Mouse (Mus musculus): ENCODE data around the gene Lrrc8d. TPM values are rescaled to one million over a fixed set of nuclear protein-coding genes. Genes with fewer than 3 reads are reported as not detected.

Gene Lrrc8d
- polyA plus RNA-seq, 1 experiment from 2014 or later: 37.5 TPM

DNA sequence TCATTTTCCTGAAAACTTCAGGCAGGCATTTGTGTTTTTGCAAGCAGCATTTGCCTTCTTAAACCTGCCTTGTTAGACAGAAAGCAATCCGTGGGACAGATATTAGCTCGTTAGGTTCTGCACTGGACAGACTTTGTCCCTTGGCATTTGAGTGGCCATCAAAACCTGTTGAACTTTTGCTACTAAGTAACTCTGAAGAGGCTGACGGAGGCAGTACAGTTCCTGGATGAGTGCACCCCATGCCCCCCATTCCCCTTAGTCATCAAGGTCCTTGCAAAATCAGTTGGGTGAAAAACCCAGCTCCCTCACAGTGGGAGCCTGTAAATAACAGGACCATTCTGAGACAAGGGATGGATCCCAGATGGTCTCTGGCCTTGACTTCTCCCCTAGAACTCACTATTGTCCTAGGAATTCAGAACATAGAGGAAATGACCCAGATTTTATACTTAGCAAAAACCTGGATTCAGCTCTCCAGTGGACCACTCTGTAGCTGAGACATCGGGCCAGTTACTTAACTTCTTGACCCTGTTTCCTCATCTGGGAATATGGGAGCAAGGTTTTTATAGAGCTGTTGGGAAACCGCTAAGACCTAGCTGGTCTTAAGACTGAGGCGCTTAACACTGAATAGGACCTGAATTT lies 30.5 kb downstream of the Lrrc8d start:
- Histone ChIP-seq H3K4me3 (replicated peaks; ENCODE audit: low read length) (no peak overlapping the region), H3K4me2 (ENCODE audit: low read length) (no peak overlapping the region), H3K9me3 (ENCODE audit: control insufficient read depth, low read length) (no peaks in the 10 kb centered on the region), H3K27me3 (replicated peaks; ENCODE audit: control insufficient read depth, insufficient read depth, low read length) (no peaks in the 10 kb centered on the region), H3K4me1 (replicated peaks; ENCODE audit: control insufficient read depth, insufficient read depth, low read length) (peaks cover 27% of the 10 kb centered on the region), H3K9ac (replicated peaks; ENCODE audit: low read depth, low read length) (no peak overlapping the region), H3K36me3 (ENCODE audit: control insufficient read depth, insufficient read depth) (no peaks in the 10 kb centered on the region), H3K27ac (ENCODE audit: low read length) (no peak overlapping the region)
- no peak for ATAC-seq
- 88% methylated on average over 6 of the region's 6 CpGs for WGBS

DNA sequence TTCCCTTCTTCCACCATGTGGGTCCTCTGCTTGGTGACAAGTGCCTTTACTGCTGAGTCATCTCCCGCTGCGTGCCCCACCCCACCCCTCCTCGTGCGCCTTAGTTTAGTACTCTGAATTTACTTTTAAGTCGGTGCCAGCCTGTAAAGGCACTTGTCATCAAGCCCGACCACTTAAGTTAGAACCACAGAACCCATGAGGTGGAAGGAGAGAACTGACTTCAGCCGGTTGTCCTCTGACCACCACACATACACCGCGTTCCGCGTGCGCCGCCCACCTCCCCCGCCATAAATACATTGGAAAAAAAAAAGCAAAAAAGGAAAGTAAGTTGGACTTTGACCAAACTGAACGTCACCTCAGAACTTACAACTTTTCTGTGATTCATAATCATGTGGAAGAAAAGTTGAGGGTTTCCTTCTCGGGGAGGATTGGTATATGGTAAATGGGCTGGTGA lies 31.4 kb downstream of the Lrrc8d start:
- no peaks in the 10 kb centered on the region for H3K9me3 ChIP-seq (ENCODE audit: control insufficient read depth, low read length)
- no peaks in the 10 kb centered on the region for H3K36me3 ChIP-seq (ENCODE audit: control insufficient read depth, insufficient read depth)
- ATAC-seq: no peak
- no peak overlapping the region for H3K9ac ChIP-seq (replicated peaks; ENCODE audit: low read depth, low read length)
- 44% methylated on average over 16 of the region's 16 CpGs for WGBS
- H3K4me3 ChIP-seq (replicated peaks; ENCODE audit: low read length): no peak overlapping the region
- H3K27me3 ChIP-seq (replicated peaks; ENCODE audit: control insufficient read depth, insufficient read depth, low read length): no peaks in the 10 kb centered on the region
- H3K27ac ChIP-seq (ENCODE audit: low read length): no peak overlapping the region
- peak overlapping the region; percentile 88; the same call in 1 of the 2 replicates for H3K4me2 ChIP-seq (ENCODE audit: low read length)
- peaks cover 27% of the 10 kb centered on the region for H3K4me1 ChIP-seq (replicated peaks; ENCODE audit: control insufficient read depth, insufficient read depth, low read length)

DNA sequence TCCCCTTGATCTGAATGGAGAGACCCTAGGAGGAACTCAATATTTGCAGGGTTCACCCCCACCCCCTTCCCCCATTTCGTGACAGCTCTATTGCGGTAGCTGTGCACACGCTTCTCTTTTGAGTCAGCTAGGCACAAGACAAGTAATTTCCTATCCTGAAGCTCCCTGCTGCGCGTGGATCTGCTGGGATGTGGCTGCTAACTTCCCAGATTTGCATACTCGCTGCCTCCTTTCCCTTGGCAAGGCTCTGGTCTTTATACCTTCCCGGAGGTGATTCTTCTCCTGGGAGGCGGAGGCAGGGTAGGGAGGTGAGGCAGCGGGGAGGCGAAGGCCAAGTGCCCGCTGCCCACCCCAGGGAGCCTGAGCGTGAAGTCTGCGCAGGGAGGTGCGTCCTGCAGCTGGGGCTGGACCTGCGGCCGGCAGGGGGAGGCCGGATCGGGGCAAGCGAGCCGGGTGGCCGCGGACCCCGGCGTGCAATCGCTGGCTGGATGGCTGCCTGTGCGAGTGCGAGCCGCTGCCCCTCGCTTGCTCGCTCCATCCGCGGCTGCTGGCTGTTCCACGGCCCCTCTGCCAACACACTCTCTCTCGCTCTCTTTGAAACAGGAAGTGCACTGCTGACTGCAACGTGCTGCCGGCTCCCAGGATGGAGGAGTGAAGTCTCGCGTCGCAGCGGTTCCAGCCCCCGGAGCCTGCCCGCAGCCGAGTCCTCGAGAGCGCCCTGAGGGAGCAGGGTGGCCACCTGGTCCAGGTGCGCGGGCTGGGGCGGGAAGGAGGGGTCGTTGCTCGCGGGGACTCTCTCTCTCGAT lies 32.1 kb downstream of the Lrrc8d start:
- ATAC-seq: peak; percentile 74
- Histone ChIP-seq H3K9ac (replicated peaks; ENCODE audit: low read depth, low read length) (peak overlapping the region; percentile 61), H3K27ac (ENCODE audit: low read length) (peak overlapping the region; percentile 18; the same call in 1 of the 2 replicates), H3K4me3 (replicated peaks; ENCODE audit: low read length) (peak overlapping the region; percentile 46), H3K4me2 (ENCODE audit: low read length) (peak overlapping the region; percentile 88), H3K36me3 (ENCODE audit: control insufficient read depth, insufficient read depth) (no peaks in the 10 kb centered on the region), H3K9me3 (ENCODE audit: control insufficient read depth, low read length) (no peaks in the 10 kb centered on the region), H3K4me1 (replicated peaks; ENCODE audit: control insufficient read depth, insufficient read depth, low read length) (peaks cover 27% of the 10 kb centered on the region), H3K27me3 (replicated peaks; ENCODE audit: control insufficient read depth, insufficient read depth, low read length) (no peaks in the 10 kb centered on the region)
- 8% methylated on average over 52 of the region's 52 CpGs for WGBS

DNA sequence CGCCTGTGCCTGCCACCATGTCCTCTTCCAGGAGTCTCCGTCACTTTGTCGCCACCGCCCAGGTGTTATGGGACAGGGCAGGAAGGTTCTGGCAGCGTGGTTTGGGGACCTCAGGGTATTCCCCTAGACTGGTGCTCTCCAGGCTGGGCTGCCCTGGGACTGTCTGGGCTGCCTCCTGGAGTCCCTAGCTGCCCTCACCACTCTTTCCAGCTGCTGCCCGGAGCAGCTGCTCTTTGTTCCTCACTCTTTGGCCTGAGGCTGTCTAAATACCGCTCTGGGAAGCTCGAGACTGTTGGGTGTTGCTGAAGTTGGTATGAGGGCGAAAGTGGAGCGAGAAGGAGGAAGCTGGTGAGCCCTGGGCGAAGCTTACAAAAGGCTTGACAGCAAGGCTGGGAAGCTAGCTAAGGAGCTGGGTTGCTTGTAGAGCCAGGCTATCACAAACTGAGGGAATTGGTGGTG lies 32.7 kb downstream of the Lrrc8d start:
- H3K4me1 ChIP-seq (replicated peaks; ENCODE audit: control insufficient read depth, insufficient read depth, low read length): peaks cover 27% of the 10 kb centered on the region
- no peak overlapping the region for H3K27ac ChIP-seq (ENCODE audit: low read length)
- H3K4me2 ChIP-seq (ENCODE audit: low read length): peak overlapping the region; percentile 88
- H3K9ac ChIP-seq (replicated peaks; ENCODE audit: low read depth, low read length): peak overlapping the region; percentile 61
- peak; percentile 14; the same call in 1 of the 2 replicates for ATAC-seq
- H3K4me3 ChIP-seq (replicated peaks; ENCODE audit: low read length): peak overlapping the region; percentile 46
- no peaks in the 10 kb centered on the region for H3K9me3 ChIP-seq (ENCODE audit: control insufficient read depth, low read length)
- WGBS: 44% methylated on average over 11 of the region's 11 CpGs
- H3K36me3 ChIP-seq (ENCODE audit: control insufficient read depth, insufficient read depth): no peaks in the 10 kb centered on the region
- H3K27me3 ChIP-seq (replicated peaks; ENCODE audit: control insufficient read depth, insufficient read depth, low read length): no peaks in the 10 kb centered on the region

DNA sequence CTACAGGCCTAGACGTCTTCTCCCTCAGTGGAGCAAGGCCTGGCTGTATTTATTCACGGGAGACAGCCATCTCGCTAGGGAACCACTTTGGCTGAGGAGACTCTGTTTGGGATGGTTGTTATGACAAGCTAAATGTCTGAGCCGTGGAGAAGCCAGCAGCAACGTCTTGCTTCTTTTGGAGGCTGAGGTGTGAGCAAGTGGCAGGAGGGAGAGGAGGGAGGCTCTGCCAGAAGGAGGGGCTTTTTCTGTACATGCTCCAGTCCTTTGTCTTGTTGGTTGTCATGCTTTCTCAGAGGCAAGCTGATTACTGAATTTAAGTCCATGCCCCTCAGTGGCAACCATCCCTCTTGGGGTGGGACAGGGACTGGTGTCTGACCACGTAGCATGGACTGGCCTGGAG lies 33.5 kb downstream of the Lrrc8d start:
- WGBS: 48% methylated on average over 6 of the region's 6 CpGs
- ATAC-seq: peak; percentile 69
- Histone ChIP-seq H3K9ac (replicated peaks; ENCODE audit: low read depth, low read length) (no peak overlapping the region), H3K9me3 (ENCODE audit: control insufficient read depth, low read length) (no peaks in the 10 kb centered on the region), H3K4me1 (replicated peaks; ENCODE audit: control insufficient read depth, insufficient read depth, low read length) (peaks cover 27% of the 10 kb centered on the region), H3K4me3 (replicated peaks; ENCODE audit: low read length) (no peak overlapping the region), H3K27ac (ENCODE audit: low read length) (0 out of 2 replicates have a peak overlapping the region, but pooled peaks have one; percentile 3), H3K27me3 (replicated peaks; ENCODE audit: control insufficient read depth, insufficient read depth, low read length) (no peaks in the 10 kb centered on the region), H3K36me3 (ENCODE audit: control insufficient read depth, insufficient read depth) (no peaks in the 10 kb centered on the region), H3K4me2 (ENCODE audit: low read length) (no peak overlapping the region)

DNA sequence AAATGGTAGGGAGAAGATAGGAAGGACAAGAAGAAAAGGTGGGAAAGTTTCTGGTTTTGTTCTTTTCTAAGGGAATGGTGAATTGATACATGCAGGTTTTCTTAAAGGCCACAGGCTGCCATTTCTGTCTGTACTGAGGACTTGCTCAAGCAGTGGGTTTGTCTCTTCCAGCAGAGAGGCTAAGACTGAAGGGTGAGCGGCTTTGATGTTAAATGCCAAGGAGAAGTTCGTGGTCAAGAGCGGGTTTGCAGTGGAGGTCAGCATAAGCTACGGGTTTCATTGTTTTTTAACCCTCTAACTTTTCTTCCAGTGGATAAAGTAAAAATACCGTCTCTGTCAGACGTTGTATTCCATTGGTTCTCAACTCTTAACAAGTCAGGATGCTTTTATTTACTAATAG lies 36.6 kb downstream of the Lrrc8d start:
- ATAC-seq: no peak
- no peaks in the 10 kb centered on the region for H3K9me3 ChIP-seq (ENCODE audit: control insufficient read depth, low read length)
- H3K4me1 ChIP-seq (replicated peaks; ENCODE audit: control insufficient read depth, insufficient read depth, low read length): peaks cover 34% of the 10 kb centered on the region
- H3K4me3 ChIP-seq (replicated peaks; ENCODE audit: low read length): no peak overlapping the region
- H3K36me3 ChIP-seq (ENCODE audit: control insufficient read depth, insufficient read depth): no peaks in the 10 kb centered on the region
- H3K27ac ChIP-seq (ENCODE audit: low read length): no peak overlapping the region
- no peaks in the 10 kb centered on the region for H3K27me3 ChIP-seq (replicated peaks; ENCODE audit: control insufficient read depth, insufficient read depth, low read length)
- WGBS: 89% methylated on average over 6 of the region's 6 CpGs
- no peak overlapping the region for H3K4me2 ChIP-seq (ENCODE audit: low read length)
- H3K9ac ChIP-seq (replicated peaks; ENCODE audit: low read depth, low read length): no peak overlapping the region

DNA sequence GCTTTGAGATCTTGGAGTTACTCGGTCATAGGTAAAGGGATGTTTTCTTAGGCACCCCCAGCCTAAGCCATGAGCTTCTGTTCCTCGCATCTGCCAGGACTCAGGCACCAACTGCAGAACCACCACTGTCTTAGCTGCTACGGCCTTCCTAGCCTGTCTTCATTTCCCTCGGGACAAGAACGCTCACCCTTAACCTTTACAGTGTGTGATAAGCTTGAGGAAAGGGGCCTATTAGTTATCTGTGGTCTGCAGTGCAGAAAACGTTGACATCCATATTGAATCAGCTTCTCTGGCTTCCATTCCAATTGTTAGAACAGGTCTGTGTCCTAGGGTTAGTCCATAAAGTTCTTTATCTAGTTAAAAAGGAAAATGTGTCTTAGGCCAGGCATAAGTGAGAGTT lies 37.4 kb downstream of the Lrrc8d start:
- no peaks in the 10 kb centered on the region for H3K27me3 ChIP-seq (replicated peaks; ENCODE audit: control insufficient read depth, insufficient read depth, low read length)
- no peaks in the 10 kb centered on the region for H3K9me3 ChIP-seq (ENCODE audit: control insufficient read depth, low read length)
- ATAC-seq: no peak
- no peak overlapping the region for H3K27ac ChIP-seq (ENCODE audit: low read length)
- peaks cover 26% of the 10 kb centered on the region for H3K4me1 ChIP-seq (replicated peaks; ENCODE audit: control insufficient read depth, insufficient read depth, low read length)
- no peak overlapping the region for H3K4me2 ChIP-seq (ENCODE audit: low read length)
- 83% methylated on average over 6 of the region's 6 CpGs for WGBS
- no peaks in the 10 kb centered on the region for H3K36me3 ChIP-seq (ENCODE audit: control insufficient read depth, insufficient read depth)
- H3K9ac ChIP-seq (replicated peaks; ENCODE audit: low read depth, low read length): no peak overlapping the region
- H3K4me3 ChIP-seq (replicated peaks; ENCODE audit: low read length): no peak overlapping the region

DNA sequence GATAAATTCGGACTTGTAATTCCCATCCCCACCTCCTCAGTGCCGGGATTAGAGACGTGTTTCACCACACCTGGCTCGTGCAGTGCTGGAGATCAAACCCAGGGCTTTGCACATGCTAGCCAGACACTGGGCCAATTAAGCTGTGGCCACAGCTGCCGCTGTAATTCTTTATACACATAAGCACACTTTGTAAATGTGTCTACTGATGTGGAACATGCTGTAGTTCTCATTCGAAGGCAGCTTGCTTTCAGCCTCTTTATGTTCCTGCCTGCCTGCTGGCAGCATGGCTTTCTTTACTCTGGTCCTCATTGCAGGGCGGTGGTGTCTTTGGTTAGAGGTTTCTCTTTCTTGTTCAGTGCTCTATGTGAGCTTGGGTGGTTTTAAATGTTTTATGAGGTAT lies 40.7 kb downstream of the Lrrc8d start:
- no peak overlapping the region for H3K4me2 ChIP-seq (ENCODE audit: low read length)
- H3K4me1 ChIP-seq (replicated peaks; ENCODE audit: control insufficient read depth, insufficient read depth, low read length): peaks cover 11% of the 10 kb centered on the region
- 7% methylated on average over 7 of the region's 7 CpGs for WGBS
- no peak overlapping the region for H3K27ac ChIP-seq (ENCODE audit: low read length)
- peak; percentile 91 for ATAC-seq
- H3K27me3 ChIP-seq (replicated peaks; ENCODE audit: control insufficient read depth, insufficient read depth, low read length): no peaks in the 10 kb centered on the region
- no peaks in the 10 kb centered on the region for H3K9me3 ChIP-seq (ENCODE audit: control insufficient read depth, low read length)
- H3K9ac ChIP-seq (replicated peaks; ENCODE audit: low read depth, low read length): no peak overlapping the region
- no peaks in the 10 kb centered on the region for H3K36me3 ChIP-seq (ENCODE audit: control insufficient read depth, insufficient read depth)
- no peak overlapping the region for H3K4me3 ChIP-seq (replicated peaks; ENCODE audit: low read length)

DNA sequence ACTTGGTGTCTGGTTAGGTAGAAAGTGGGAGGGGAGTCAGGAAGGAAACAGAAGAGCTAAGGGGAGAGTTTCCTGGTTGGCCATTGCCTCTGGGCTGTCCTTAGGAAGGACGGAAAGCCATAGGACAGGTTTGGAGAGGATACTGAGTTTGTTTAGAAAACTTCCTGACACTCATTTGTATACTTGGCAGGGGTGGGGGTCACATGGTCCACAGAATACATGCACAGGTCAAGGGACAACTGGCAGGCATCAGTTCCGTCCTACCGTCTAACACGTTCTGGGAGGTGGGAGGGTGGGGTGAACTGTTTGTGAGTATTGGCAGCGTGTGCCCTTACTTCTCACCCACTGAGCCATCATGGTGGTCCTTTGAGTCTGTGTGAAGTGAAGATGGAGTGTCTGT lies 42.9 kb downstream of the Lrrc8d start:
- ATAC-seq: no peak
- H3K27me3 ChIP-seq (replicated peaks; ENCODE audit: control insufficient read depth, insufficient read depth, low read length): no peaks in the 10 kb centered on the region
- H3K27ac ChIP-seq (ENCODE audit: low read length): no peak overlapping the region
- H3K9me3 ChIP-seq (ENCODE audit: control insufficient read depth, low read length): no peaks in the 10 kb centered on the region
- H3K4me3 ChIP-seq (replicated peaks; ENCODE audit: low read length): no peak overlapping the region
- no peak overlapping the region for H3K4me2 ChIP-seq (ENCODE audit: low read length)
- H3K36me3 ChIP-seq (ENCODE audit: control insufficient read depth, insufficient read depth): no peaks in the 10 kb centered on the region
- H3K9ac ChIP-seq (replicated peaks; ENCODE audit: low read depth, low read length): no peak overlapping the region
- H3K4me1 ChIP-seq (replicated peaks; ENCODE audit: control insufficient read depth, insufficient read depth, low read length): peaks cover 11% of the 10 kb centered on the region
- WGBS: 66% methylated on average over 5 of the region's 5 CpGs

Measured in forebrain, embryonic 16.5 days (tissue).